Mouse (Mus musculus) lung, postnatal 36 days (tissue): ENCODE measurements around the gene Tpm1.

ENCODE experiments used
- DNase-seq: peaks from one replicate; pipeline ENCODE4 v3.0.0; 2022; ENCODE audit warnings: mixed read lengths

Tpm1 gene

DNA sequence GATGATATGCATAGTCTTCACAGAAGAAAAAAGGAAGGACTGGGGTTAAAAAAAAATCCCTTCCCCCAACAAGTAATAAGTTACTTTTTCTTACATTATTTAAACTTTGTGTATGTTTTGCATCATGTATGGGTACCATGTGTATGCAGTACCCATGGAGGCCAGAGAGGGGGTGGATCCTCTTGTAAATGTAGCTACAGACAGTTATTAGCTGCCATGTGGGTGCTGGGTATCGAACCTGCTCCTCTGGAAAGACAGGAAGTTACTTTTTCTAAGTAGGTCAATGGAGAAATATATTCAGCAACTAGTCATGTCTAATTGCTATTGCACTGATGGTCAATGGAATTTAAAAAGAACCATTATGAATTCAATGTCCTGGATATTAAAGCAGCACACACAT, 70.7 kb downstream of the Tpm1 start:
- no peak for DNase-seq

DNA sequence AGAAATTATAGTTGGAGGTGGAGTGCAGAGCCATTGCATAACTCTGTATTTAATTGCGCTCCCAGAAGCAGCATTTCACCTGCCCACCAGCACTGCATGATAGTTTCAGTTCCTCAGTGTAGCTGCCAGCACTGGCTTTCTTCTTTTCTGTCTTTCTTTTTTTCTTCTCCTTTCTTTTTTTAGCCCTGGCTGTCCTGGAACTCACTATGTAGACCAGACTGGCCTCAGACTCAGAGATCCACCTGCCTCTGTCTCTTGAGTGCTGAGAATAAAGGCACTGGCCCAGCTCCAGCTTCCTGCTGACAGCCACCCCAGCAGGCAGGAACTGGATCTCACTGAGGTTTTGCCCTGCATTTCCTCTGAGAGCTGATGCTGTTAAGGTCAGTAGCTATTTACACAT, 71.2 kb downstream of the Tpm1 start:
- DNase-seq = peak; percentile 29

DNA sequence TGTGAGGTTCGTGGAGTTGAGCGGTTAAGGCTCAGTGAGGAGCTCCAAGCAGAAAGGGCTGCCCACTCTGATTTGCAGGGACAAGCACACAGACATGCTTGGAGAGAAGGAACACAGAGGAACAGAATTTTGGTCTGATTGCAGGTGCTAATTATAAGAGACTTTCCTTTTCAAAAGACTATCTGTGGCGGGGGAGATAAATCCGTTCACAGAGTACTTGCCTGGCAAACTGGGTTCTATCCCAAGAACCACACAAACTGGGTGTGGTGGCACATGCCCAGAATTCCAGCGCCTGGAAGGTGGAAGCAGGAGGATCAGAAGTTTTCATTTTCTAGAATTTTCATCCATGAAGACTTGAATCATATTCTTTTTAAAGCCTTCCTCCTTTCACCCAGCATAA, 72.1 kb downstream of the Tpm1 start:
- DNase-seq = no peak

DNA sequence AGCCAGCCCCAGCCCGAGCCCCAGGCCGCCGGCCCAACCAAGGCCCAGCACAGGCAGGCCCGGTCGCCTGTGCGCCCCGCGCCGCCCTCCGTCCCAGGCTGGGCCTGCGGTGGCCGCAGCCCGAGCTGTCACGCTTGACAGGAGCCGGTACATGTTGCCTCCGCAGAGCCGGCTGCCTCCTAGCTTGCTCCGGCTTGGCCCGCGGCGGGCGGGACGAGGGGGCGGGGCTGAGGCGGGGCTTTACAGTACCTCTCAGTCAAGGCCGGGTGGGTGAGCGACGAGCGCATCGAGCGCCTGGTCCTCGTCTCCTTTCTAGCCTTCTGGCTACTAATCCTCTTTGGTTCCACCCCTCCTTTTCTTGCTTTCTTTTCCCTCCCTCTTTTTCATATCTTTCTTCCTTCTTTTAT, 74.0 kb downstream of the Tpm1 start, which contains the start of gene Lactb:
TSS of gene Lactb (minus strand) at position 246 of the 407 bp plus-strand sequence.
- peak; percentile 98 for DNase-seq

- DNase-seq = peak; percentile 93
Observed at GRCm38 (mm10) chr9:66974721-66975225, 74.4 kb downstream of the Tpm1 start.
